Mouse (Mus musculus): ENCODE data around the gene Itga4. TPM values are rescaled to one million over a fixed set of nuclear protein-coding genes. Genes with fewer than 3 reads are reported as not detected.

Gene Itga4
- polyA plus RNA-seq, 1 experiment from 2014 or later: 24.6 TPM

DNA sequence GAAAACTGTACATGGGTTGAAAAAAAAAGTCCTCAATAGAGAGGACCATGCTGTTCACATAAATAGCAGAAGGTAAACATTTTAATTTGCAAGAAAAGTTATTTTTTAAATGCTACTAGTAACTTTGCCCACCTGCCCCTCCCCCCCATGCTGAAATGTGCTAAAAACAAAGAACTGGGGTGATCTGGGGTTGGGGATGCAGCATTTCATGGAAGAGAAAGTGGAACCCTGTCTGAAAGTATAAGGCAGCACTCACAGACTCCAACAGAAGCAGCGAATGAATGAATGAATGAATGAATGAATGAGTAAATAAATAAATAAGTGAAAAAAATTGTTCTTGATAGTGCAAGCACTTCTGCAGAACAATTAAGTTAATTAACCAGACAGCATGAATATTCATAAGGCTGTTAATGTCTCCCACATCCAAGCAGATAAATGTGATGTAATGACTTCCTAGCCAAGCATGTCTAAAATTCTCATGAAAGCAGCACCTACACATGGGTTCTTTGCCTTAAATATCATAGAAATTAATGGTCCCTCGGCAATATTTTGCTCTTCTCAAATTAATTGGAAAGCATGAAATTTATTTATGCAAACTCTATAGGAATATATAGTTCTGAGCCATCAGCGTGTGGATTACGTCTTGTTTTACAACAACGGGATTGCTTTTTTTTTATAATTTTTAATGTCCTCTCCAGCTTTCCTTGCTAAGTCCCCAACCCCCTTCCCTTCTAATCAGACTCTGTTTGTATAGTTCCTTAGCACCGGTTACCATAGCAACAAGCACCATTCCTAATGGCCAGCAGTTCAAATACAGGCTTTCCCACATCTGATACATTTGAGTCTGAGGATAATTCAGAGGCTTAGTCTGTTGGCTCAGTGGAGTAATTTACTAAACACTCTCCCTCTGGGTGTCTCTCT, 96.2 kb downstream of the Itga4 start:
- no peak for DNase-seq (ENCODE audit: low spot score)

DNA sequence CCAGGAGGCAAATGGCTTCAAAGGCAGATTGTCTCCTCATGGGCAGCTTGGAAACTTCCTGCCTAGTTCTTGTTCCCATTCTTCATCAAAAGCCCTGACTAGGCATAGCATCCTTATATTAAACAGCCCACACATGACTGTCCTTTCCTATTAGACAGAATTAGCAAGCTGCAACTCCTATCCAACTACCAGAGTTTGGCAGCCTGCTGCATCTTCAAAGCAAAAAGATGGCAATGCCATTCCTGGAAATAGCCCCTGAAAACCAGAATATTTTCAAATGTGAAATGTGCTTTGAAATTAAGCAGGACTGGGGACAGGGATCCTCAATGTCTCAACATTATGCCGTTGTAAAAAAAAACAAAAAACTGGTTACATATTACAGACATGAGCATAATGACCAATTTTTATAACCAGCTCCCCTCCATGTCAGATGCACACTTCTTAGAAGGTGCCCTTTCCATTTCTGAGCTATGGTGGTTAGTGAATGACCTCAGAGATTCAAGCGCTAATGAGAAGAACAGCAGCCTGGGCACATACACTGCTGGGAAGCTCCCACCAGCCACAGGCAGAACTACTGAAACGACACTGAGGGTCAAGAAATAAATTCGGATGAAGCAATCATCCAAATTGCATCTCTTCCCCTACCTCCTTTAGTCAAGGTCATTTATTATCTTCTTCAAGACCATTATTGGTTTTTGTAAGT, 97.0 kb downstream of the Itga4 start:
- DNase-seq (ENCODE audit: low spot score): no peak

DNA sequence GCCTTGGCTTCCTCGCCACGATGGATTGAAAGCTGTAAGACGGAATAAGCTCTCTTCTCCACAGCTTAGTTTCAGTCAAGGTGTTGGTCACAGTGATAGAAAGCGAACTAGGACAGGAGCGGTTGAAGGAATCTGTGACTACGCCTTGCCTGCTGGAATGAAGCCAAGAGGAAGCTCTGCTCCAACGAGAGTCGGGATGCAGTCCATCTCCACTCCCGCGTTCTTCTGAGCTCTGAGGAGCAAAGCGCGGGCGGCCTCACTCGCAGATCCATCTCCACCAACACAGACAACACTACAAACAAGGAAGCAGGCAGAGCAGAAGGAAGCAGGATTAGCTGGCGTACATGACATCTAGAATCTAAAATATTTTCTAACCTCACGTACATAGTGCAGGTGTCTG, 99.5 kb downstream of the Itga4 start:
- no peak for DNase-seq (ENCODE audit: low spot score)

DNA sequence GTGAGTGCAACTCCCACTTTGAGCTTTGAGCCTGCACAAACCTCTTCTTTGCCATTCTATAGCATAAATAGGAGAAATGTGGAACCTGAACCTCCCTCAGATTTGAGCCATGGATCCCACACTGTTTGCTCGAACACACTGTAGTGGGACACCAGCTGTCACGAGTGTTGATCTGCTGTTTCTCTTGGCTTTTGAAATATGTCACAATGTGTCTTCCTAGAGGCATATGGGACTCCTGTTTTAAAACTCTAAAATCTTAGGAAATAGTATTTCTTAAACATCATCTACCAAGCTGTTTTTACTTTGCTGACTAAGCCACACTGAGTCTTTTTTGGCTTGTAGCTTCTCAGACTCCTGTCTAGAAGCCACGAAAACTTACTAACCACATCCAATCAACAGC, 102.6 kb downstream of the Itga4 start:
- no peak for DNase-seq (ENCODE audit: low spot score)

DNA sequence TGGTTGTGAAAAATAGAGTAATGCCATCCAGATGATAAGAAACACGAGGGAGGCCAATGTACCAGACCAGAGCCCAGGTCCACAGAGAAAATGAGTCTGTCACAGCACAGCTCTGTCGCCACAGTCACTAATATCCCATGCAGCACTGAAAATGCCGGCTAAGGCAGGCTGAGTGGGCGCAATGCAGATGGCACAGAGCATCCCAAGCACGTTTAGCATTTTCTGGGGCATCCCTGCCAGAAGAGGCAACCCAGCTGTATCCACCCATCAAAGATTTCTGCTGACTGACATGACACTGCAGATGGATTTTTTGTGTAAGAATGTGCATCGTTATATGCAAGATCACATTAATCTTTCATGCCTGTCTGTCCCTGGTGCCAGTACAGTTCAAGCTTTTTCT, 106.8 kb downstream of the Itga4 start:
- DNase-seq (ENCODE audit: low spot score): no peak

DNA sequence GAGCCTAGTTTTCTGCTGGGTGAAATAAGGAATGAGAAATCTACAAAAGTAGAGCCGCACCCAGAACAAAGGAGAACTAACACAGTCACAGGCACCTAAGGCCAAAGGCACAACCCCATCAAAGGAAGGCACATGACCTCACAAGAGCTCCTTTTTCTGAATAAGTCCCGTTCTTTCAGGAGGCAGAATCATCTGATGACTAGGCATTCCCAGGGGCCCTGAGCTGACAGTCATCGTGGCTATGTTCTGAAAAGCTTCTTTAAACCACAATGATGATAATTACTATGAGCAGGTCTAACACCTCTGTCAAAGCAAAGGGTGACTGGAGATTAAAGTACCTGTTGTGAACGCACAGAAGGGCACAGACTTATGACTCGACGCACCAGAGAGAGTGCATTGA, 108.7 kb downstream of the Itga4 start:
- no peak for DNase-seq (ENCODE audit: low spot score)

DNA sequence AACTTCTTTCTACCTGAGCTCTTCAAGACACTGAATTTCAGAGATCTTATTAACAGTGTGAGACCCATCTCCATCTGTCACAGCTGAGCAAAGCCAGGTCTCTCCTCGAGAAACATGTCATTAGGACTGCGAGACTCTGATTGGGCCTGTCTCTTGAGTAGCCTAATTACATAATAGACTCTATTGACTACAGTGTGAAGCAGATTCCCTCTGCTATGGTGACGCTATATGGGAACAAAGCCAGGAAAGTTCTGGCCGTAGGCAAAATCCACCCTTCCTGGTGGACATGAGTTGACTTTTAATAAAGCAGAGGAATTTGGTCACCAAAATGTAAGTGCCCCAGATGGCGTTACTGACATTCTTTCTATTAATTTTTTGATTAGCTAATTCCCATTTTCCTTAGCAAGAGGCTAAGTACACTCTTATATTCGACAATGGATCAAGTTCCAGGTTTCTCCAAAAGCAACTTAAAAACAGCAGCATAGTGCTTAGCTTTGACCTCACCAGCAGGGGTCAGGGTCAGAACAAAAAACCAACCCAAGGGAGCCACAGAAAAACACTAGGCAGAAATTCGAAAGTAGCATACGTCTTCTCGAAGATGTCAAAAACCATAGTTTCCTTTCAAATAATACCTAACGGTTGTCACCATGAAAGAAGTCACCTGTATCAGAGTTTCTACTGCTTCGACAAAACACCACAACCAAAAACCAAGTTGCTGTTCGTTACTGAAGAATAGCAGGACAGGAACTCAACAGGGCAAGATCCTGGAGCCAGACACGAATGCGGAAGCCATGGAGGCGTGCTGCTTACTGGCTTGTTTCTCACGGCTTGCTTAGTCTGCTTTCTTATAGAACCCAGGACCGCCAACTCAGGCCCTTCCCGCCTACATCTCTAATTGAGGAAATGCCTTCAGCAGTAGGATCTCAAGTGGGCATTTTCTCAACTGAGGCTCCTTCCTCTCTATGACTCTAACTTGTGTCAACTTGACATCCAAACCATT, 112.5 kb downstream of the Itga4 start:
- DNase-seq (ENCODE audit: low spot score): no peak

DNA sequence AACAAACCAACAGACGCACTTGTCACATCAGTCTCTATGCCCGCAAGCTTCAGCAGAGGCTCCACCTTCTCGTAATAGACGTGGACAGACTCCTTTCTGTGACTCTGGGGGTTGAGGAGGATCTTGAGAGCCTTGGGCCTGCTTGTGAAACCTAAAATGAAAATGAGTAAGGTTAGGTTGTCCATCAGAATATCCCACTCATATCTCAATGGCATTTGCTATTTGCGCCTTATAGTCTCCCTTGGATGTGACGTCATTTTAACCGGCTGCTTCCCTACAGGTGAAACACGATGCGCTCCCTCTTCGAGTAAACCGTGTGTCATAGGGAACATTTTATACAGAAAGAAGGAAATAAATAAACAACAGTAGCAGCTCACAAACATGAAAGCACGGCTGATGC, 113.4 kb downstream of the Itga4 start:
- DNase-seq (ENCODE audit: low spot score): no peak

DNA sequence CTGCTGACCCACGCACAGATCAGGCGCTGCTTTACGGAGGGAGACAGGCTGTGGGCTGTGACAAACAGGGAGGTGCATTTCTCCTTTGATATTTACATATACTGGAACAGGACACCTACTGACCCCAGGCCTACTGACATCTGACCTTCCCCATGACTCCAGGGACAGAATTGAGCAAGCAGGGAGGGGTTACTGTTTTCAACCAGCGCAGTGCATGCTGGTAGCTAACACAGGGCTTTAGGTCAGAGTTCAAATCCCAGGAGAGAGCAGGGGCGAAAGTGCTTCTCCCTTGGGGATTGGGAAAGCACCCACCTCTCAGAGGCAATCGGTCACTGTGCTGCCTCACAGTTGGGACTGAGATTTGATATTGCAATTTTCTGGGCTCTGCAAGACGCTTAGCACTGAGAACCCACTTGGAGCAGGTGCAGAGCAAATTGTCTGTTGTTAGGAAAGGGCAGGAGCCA, 113.9 kb downstream of the Itga4 start:
- DNase-seq (ENCODE audit: low spot score): no peak

DNA sequence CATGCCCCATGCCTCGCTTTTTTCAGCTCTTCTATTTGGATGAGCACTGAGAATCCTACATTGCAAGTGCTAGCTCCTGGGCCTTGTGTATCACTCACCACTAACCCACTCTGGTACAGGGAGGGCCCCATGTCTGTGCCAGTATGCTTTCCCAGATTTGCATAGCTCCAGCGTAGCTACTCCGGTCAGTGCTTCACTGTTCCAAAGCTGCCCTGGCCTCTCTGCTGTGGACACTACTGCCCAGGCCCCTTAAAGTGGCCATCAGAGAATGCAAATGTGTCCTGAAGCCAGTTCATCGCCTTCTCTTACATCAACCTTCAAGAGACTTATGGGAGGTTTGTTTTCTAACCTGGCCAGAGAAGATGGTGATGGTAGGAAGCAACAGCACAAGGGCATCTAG, 114.7 kb downstream of the Itga4 start:
- DNase-seq (ENCODE audit: low spot score): no peak

DNA sequence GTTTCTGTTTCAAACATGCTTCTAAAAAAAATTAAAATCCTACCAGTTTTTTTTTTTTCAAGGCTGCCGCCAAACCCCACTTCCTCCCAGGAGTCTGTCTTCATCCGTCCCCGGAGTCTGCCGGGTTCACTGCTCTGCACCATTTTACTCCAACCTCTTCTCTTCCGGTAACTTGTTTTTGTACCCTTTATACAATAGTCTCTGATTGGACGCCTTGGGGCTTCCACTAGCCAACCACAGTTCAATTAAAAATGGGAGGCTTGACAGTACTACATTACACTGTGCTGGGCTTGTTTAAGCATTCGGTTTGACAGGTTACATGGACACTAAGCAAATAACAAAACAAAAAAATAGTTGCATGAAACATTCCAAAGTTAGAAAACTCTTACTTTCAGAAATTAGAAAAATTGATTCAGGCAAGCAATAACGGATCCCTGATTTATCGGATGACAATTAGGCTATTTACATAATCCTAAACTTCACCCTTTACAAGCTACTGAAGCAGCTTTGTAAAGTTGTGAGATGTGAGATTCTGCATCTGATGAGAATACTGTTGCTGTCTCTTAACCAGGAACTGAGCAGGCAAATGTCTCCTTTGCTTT, 115.6 kb downstream of the Itga4 start:
- no peak for DNase-seq (ENCODE audit: low spot score)

DNA sequence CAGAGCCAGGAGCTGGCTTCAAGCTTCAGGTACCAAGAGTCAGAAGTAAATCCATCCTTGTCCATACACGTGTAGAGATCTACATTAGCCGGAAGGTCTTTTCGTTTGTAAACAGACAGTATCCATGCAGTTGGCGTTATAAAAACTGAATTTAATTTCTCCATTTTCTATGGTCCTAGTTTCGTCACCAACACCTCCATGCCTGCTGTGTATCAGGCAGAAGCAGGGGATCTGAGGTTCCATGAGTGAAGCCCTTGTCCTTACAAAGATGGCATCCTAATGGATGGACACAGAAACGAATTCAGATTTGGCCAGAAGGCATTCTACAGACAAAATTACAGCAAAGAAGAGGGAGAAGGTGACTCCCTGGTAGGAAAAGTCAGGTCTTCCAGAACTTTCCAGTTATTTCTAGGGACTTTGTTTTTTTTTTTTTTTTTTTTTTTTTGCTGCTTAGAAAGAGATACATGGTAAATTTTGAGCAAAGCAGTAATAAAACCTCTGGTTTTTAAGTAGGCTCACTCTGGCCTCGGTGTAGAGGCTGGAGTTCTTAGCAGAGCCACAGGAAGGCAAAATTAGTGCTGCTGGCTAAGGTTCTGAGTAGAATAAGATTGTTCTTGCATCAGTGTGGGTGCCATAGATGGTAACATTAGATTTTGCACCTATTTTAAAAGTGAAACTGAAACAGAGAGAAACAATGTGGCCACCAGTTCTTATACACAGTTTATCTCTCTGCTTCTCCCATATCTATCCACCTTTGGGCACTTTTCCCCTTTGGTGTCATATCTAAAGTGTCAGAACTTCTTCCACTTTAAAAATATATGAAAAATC, 116.3 kb downstream of the Itga4 start:
- no peak for DNase-seq (ENCODE audit: low spot score)

DNA sequence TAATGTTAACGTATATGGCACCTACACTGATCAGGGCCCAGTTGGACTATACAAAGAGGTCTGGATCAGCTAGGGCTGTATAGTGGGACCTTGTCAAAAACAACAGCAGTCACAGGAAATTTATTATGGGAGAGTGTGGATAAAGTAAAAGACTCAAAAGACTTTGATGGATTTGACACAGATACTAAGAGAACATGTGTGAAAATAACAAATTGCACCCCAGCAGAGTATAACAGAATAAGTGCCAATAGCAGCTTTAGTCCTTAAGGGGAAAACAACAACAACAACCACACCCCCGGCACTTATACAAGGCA, 116.9 kb downstream of the Itga4 start:
- no peak for DNase-seq (ENCODE audit: low spot score)

DNA sequence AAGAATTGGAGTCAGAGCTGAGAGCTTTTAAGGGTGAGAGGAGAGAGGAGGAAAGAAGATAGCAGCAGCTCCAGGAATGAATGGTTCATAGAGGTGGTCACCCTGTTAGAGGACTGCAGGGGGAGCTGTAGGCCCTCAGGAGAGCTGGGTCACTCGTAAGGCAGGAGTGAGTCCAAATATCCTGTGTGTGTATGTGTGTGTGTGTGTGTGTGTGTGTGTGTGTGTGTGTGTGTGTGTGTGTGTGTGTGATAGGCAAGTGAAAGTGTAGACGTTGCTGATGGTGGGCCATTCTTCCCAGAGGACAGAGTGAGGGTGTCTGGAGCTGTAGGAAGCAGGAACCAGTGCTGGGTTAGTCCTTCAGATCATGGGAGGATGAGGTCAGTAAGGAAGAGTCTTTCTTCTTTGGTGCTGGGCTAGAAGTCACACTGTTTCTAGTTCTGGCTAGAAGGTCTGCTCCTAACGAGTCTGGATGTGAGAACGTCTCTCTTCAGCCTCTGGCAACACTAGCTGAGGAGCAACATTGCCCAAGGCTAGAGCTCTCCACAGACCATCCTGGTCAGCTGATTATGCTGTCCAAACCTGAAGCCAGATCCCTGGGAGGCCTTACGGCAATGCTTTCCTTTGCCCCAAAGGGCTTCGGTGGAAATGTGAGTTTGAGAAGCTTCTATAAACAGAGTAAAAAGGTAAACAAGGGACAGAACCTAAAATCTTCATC, 117.4 kb downstream of the Itga4 start:
- no peak for DNase-seq (ENCODE audit: low spot score)

DNA sequence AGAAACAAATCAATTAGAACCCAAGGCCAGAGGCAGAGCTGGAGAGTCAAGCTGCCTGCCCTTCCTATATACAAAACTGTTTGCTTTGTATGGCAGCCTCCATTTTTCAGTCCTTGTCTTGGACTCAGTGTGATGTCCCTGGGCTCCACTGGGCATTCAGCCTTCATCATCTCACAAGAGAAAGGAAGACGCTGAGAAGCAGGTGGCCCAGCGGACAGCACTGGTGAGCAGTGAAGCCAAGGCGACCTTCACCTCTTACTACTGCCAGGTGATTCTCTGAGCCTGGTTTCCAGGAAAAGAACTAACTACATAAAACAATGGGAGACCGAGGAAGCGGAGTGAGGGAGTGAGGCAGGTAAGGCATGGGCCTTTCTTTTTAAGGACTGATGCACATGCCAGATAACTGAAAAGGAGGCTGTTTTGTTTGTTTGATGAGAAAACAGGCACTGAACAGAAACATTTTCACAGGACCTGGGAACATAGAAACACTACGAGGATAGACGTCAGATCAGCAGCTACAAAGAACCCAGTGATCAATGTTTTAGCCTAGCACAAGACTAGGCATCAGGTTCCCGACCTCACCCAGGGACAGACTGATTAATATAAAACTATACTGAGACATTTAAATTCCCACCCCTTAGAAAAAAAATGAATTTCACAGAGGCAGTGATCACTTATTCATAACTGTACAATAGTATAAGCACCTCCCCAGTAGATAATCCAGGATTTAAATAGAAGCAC, 123.3 kb downstream of the Itga4 start:
- DNase-seq (ENCODE audit: low spot score): no peak

DNA sequence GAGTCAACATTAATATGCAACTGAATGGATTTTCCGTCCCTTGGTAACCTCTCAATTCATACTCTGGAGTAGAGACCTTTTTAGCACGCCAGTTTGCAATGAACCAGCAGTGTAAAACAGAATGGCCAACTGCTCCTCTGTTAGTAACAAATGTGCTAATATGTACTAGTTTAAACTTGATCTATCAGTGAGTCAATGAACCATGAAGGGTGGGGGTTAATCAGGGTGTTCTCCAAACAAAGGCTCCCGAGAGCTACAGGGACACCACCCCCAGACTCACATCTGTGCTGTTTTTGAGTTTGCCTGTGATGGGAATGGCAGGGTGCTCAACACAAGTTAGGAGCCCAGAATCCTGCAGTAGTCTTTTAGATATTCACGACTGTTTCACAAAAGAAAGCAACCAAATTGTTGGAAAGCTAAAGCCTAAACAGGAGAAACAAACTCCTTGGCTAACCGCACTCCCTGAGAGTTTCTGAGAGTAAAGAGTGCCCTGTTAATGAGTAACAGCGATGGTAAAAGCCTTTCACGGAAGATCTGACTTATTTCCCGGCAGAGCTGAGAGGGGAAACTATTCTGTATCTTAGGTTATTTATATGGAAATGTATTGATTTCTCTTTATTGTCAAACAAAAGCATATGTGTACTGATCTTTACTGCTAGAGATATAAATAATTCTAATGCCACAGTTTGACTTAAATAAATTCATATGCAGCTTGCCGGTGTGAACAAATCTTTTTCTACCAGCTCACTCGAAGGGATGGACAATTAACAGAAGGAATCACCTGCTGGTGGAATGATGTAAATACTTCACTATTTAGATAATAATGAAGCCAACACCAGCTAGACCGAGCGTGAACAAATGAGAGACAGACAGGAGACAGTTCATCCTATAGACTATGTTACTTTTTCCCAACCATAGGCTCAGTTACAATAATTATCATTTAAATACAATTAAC, 124.1 kb downstream of the Itga4 start:
- DNase-seq (ENCODE audit: low spot score): no peak
